Mouse (Mus musculus): Measurements from ENCODE around the gene Metrn. TPM values are rescaled to one million over a fixed set of nuclear protein-coding genes. Genes with fewer than 3 reads are reported as not detected.

The Metrn gene
- total RNA-seq, 2 experiments from 2014 or later, result 9.7 to 29.5 TPM

Other genes with a start within 250 kb of the Metrn start
- not detected in 2 replicates for gene Sox8, start 226.4 kb downstream of the Metrn start, total RNA-seq (2015)
- not detected in 2 replicates for gene Sox8, start 226.4 kb downstream of the Metrn start, total RNA-seq (2017)
- gene Lmf1, start 218.1 kb downstream of the Metrn start, total RNA-seq (2015), result 23.2 and 25.6 TPM in 2 replicates
- gene Lmf1, start 218.1 kb downstream of the Metrn start, total RNA-seq (2017), result 11.7 and 14.1 TPM in 2 replicates
- not detected in 2 replicates for gene Gng13, start 80.0 kb downstream of the Metrn start, total RNA-seq (2015)
- 0.34 TPM in 1 of 2 replicates, not detected in the other for gene Gng13, start 80.0 kb downstream of the Metrn start, total RNA-seq (2017)
- gene Chtf18, start 69.7 kb downstream of the Metrn start, total RNA-seq (2015), result 12.9 and 19.0 TPM in 2 replicates
- 27.0 and 30.2 TPM in 2 replicates for gene Chtf18, start 69.7 kb downstream of the Metrn start, total RNA-seq (2017)
- gene Rpusd1, start 69.5 kb downstream of the Metrn start, total RNA-seq (2015), result 5.5 and 5.7 TPM in 2 replicates
- 1.6 and 6.0 TPM in 2 replicates for gene Rpusd1, start 69.5 kb downstream of the Metrn start, total RNA-seq (2017)
- gene Mslnl, start 61.1 kb downstream of the Metrn start, total RNA-seq (2015), result not detected in 2 replicates
- gene Mslnl, start 61.1 kb downstream of the Metrn start, total RNA-seq (2017), result not detected in 2 replicates
- gene Msln, start 42.8 kb downstream of the Metrn start, total RNA-seq (2015), result 0.46 TPM in 1 of 2 replicates, not detected in the other
- gene Msln, start 42.8 kb downstream of the Metrn start, total RNA-seq (2017), result not detected in 2 replicates
- 12.3 and 16.2 TPM in 2 replicates for gene Narfl, start 23.4 kb downstream of the Metrn start, total RNA-seq (2015)
- gene Narfl, start 23.4 kb downstream of the Metrn start, total RNA-seq (2017), result 24.5 and 31.5 TPM in 2 replicates
- 10.9 and 13.4 TPM in 2 replicates for gene Haghl, start 11.5 kb downstream of the Metrn start, total RNA-seq (2015)
- 15.2 and 18.8 TPM in 2 replicates for gene Haghl, start 11.5 kb downstream of the Metrn start, total RNA-seq (2017)
- gene Ccdc78, start 10.6 kb downstream of the Metrn start, total RNA-seq (2015), result 0.05 TPM in 1 of 2 replicates, not detected in the other
- gene Ccdc78, start 10.6 kb downstream of the Metrn start, total RNA-seq (2017), result 0.20 and 0.21 TPM in 2 replicates
- gene Fam173a, start 4.2 kb downstream of the Metrn start, total RNA-seq (2015), result 113 and 126 TPM in 2 replicates
- 29.3 and 38.2 TPM in 2 replicates for gene Fam173a, start 4.2 kb downstream of the Metrn start, total RNA-seq (2017)
- 1.8 TPM in 1 of 2 replicates, not detected in the other for gene AC134908.4, start 1.5 kb downstream of the Metrn start, total RNA-seq (2015)
- not detected in 2 replicates for gene AC134908.4, start 1.5 kb downstream of the Metrn start, total RNA-seq (2017)
- gene Fbxl16, start 11.9 kb upstream of the Metrn start, total RNA-seq (2015), result not detected in 2 replicates
- not detected in 2 replicates for gene Fbxl16, start 11.9 kb upstream of the Metrn start, total RNA-seq (2017)
- gene Wdr24, start 26.5 kb upstream of the Metrn start, total RNA-seq (2015), result 10.0 and 10.1 TPM in 2 replicates
- gene Wdr24, start 26.5 kb upstream of the Metrn start, total RNA-seq (2017), result 16.1 and 18.0 TPM in 2 replicates
- gene Jmjd8, start 31.7 kb upstream of the Metrn start, total RNA-seq (2015), result 12.0 and 15.6 TPM in 2 replicates
- 19.5 and 22.8 TPM in 2 replicates for gene Jmjd8, start 31.7 kb upstream of the Metrn start, total RNA-seq (2017)
- gene Stub1, start 36.3 kb upstream of the Metrn start, total RNA-seq (2015), result 66.5 and 73.4 TPM in 2 replicates
- gene Stub1, start 36.3 kb upstream of the Metrn start, total RNA-seq (2017), result 99.5 and 106 TPM in 2 replicates
- gene Rhbdl1, start 40.2 kb upstream of the Metrn start, total RNA-seq (2015), result 1.0 and 1.1 TPM in 2 replicates
- 2.5 TPM in 1 of 2 replicates, not detected in the other for gene Rhbdl1, start 40.2 kb upstream of the Metrn start, total RNA-seq (2017)
- gene Gm20683, start 44.6 kb upstream of the Metrn start, total RNA-seq (2015), result 0.17 and 0.32 TPM in 2 replicates
- gene Gm20683, start 44.6 kb upstream of the Metrn start, total RNA-seq (2017), result 0.54 and 0.78 TPM in 2 replicates
- 15.1 and 17.0 TPM in 2 replicates for gene Rhot2, start 47.7 kb upstream of the Metrn start, total RNA-seq (2015)
- 18.0 and 19.7 TPM in 2 replicates for gene Rhot2, start 47.7 kb upstream of the Metrn start, total RNA-seq (2017)
- 29.5 and 37.9 TPM in 2 replicates for gene Wdr90, start 64.4 kb upstream of the Metrn start, total RNA-seq (2015)
- 17.4 and 17.6 TPM in 2 replicates for gene Wdr90, start 64.4 kb upstream of the Metrn start, total RNA-seq (2017)
- gene Mcrip2, start 71.6 kb upstream of the Metrn start, total RNA-seq (2015), result 41.0 and 42.2 TPM in 2 replicates
- 8.6 and 19.7 TPM in 2 replicates for gene Mcrip2, start 71.6 kb upstream of the Metrn start, total RNA-seq (2017)
- gene Mettl26, start 77.9 kb upstream of the Metrn start, total RNA-seq (2015), result 34.3 and 39.1 TPM in 2 replicates
- 15.4 and 22.3 TPM in 2 replicates for gene Mettl26, start 77.9 kb upstream of the Metrn start, total RNA-seq (2017)
- 0.37 and 1.1 TPM in 2 replicates for gene Wfikkn1, start 83.7 kb upstream of the Metrn start, total RNA-seq (2015)
- gene Wfikkn1, start 83.7 kb upstream of the Metrn start, total RNA-seq (2017), result 0.12 and 0.54 TPM in 2 replicates
- 7.9 and 8.5 TPM in 2 replicates for gene Rab40c, start 122.6 kb upstream of the Metrn start, total RNA-seq (2015)
- gene Rab40c, start 122.6 kb upstream of the Metrn start, total RNA-seq (2017), result 10.4 and 12.0 TPM in 2 replicates
- gene Pigq, start 147.8 kb upstream of the Metrn start, total RNA-seq (2015), result 53.3 and 56.3 TPM in 2 replicates
- gene Pigq, start 147.8 kb upstream of the Metrn start, total RNA-seq (2017), result 41.6 and 41.8 TPM in 2 replicates
- not detected in 2 replicates for gene Nhlrc4, start 147.8 kb upstream of the Metrn start, total RNA-seq (2015)
- gene Nhlrc4, start 147.8 kb upstream of the Metrn start, total RNA-seq (2017), result not detected in 2 replicates
- gene A930017K11Rik, start 155.4 kb upstream of the Metrn start, total RNA-seq (2015), result not detected in 2 replicates
- not detected in 2 replicates for gene A930017K11Rik, start 155.4 kb upstream of the Metrn start, total RNA-seq (2017)
- gene Capn15, start 188.7 kb upstream of the Metrn start, total RNA-seq (2015), result 8.6 and 11.2 TPM in 2 replicates
- 2.4 and 3.3 TPM in 2 replicates for gene Capn15, start 188.7 kb upstream of the Metrn start, total RNA-seq (2017)